Mouse (Mus musculus): ENCODE measurements at regions not wholly inside any gene's neighbourhood (a gene's known extent, or its start where the extent isn't known, plus 50 kb on each side); places are given as distances from the start of the nearest gene placed in this dataset.

DNA sequence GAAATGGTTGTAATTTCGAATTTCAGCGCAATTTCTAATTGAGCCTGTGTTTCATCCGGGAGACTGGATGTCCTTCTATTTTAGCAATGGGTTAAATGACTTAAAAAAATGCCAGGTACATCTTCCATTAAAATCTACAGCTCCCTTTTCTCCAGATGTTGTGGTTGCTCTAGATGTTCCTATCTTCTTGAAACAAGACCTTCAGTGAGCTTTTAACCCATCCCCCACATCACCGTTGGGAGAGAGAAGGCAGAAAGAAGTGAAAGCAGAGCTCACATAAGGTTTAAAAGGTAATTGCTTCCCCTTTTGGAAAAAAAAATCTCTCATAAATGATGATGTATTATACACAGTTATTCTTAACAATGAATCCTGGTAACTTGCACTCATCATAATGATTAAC is 135.9 kb downstream of the Gm4791 start:
- intact Hi-C loops (cut with DNase I) = no loop called here
- TF ChIP-seq CTCF (IDR thresholded peaks at IDR 0.05) = no peak
- Histone ChIP-seq H3K4me3 (no peak overlapping the region), H3K27ac (no peak overlapping the region)
- no peak for DNase-seq (ENCODE audit: extremely low spot score in 1 of 2, low spot score in 2 of 2)

DNA sequence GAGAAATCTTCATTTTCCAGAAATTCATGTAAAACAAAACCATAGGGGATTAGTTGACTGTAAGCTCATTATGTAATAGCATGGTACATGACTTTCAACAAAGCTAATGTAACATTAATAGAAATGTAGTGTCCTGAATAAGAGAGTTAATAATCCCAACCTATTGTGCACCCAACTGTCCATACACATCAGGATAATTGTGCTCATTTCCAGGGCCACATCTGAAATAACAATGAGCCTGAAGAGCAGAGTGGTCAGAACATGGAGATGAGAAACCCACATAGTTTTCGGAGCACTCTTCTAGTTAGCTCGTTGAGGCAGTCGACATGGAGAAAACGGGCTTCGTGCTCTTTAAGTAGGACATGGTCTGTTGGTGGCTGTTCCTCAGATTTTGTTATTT is 138.1 kb downstream of the Gm4791 start:
- intact Hi-C loops (cut with DNase I) = no loop called here
- DNase-seq (ENCODE audit: extremely low spot score in 1 of 2, low spot score in 2 of 2) = no peak
- no peak for TF ChIP-seq CTCF (IDR thresholded peaks at IDR 0.05)
- Histone ChIP-seq H3K4me3 (no peak overlapping the region), H3K27ac (no peak overlapping the region)

- intact Hi-C loops (cut with DNase I) = no loop called here
- TF ChIP-seq CTCF (IDR thresholded peaks at IDR 0.05) = no peak
- no peak overlapping the region for H3K4me3 ChIP-seq
- no peak overlapping the region for H3K27ac ChIP-seq
- no peak for DNase-seq (ENCODE audit: extremely low spot score in 1 of 2, low spot score in 2 of 2)
Observed at GRCm38 (mm10) chr9:47153471-47153870, 154.9 kb downstream of the Gm4791 start.

DNA sequence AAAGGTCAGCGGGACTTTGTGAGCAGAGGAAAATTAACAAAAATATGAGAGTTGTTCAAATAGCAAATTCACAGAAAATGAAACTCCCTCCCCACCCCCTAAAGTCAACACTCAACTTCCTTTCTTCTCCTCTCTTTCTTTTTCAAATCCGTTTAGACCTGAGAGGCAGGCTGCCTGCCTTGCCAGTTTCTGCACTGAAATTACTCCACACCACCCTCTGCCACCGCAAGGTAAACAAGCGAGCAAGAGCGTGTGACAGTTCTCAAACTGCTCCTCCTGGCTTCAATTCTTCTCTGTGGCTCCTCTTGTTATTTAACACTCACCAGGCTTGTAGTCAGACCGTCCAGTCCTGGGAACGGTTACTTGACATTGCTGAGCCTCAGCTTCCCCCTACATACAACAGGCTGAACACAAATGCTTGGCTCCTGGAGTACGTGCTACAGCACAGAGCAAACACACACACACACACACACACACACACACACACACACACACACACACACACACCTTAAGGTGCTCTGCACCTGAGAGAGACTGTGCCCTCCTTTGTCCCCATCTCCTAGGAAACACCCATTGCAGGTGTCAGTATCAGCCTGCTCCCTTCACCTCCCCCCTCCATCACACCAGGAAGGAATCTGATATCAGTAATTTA is 167.1 kb downstream of the Gm4791 start:
- H3K27ac ChIP-seq = no peak overlapping the region

DNA sequence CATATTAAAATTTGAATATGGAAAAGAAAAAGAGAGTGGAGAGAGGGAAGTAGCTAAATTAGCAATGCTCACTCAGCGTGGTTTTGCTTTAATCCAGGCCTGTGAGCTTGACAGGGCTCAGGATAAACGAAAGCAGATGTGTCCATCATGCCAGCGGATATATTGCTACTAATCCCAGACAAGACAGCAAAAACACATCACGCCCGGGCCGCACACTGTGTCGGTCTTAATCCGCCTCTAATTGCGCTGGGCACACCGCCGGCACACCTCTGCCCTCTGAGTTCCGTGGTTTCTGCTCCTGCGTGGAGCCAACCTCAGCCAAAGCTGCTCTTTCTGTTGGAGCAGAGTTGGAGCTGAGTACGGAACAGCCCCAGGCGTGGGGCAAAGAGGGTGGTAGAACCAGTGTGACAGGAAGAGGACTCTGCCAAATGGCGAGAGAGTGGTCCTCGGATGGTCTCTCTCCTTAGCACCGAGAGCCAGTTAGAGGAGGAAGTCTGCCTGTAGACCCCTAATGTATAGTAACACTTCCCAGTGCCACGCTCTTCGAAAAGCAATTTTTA is 169.2 kb downstream of the Gm4791 start:
- Histone ChIP-seq H3K4me3 (no peak overlapping the region), H3K27ac (no peak overlapping the region)
- DNase-seq (ENCODE audit: extremely low spot score in 1 of 2, low spot score in 2 of 2) = no peak
- TF ChIP-seq CTCF (IDR thresholded peaks at IDR 0.05) = no peak
- intact Hi-C loops (cut with DNase I) = no loop called here

More for the DNA sequence above, 167.1 kb downstream of the Gm4791 start:
- no peak overlapping the region for H3K4me3 ChIP-seq
- intact Hi-C loops (cut with DNase I) = no loop called here
- no peak for DNase-seq (ENCODE audit: extremely low spot score in 1 of 2, low spot score in 2 of 2)
- no peak for TF ChIP-seq CTCF (IDR thresholded peaks at IDR 0.05)

DNA sequence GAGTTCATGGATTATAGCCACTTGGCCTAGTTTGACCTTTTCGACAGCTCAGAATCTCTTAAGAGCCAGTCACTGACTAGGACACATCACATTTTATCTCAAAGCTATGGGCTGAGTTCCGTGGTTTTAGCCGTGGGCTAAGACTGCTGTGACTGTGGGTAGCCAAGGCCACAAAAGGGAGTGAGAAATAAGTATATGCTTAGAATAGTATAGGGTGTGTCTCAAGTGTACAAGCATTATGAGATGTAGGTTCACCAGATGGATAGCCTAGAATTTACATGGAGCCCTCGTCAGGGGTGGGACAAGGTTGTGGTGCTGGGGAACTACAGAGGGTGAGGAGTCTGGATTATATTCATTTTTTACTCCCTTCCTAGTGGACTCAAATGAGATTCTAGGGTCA is 177.5 kb downstream of the Gm4791 start:
- H3K4me3 ChIP-seq = no peak overlapping the region
- intact Hi-C loops (cut with DNase I) = no loop called here
- no peak for TF ChIP-seq CTCF (IDR thresholded peaks at IDR 0.05)
- no peak overlapping the region for H3K27ac ChIP-seq
- no peak for DNase-seq (ENCODE audit: extremely low spot score in 1 of 2, low spot score in 2 of 2)

DNA sequence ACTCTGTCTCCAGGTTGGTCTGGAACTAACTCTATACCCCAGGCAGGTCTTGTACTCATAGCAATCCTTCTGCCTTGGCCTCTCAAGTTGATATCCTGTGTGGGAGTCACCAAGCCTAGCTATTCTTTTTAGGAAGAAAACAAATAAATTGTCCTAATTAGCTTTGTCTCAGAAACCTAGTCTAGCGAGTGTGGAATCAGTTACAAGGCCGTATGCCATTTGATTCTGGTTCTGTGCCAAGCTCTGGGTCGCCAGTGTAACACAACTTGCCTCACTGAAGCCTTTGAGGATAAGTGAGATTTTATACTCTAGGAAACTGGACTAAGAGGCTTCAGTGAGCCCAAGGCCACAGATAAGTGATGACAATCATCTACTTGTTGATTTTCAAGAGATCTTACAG is 219.6 kb downstream of the Gm4791 start:
- H3K4me3 ChIP-seq = no peak overlapping the region
- no peak overlapping the region for H3K27ac ChIP-seq
- intact Hi-C loops (cut with DNase I) = no loop called here
- no peak for TF ChIP-seq CTCF (IDR thresholded peaks at IDR 0.05)
- no peak for DNase-seq (ENCODE audit: extremely low spot score in 1 of 2, low spot score in 2 of 2)

DNA sequence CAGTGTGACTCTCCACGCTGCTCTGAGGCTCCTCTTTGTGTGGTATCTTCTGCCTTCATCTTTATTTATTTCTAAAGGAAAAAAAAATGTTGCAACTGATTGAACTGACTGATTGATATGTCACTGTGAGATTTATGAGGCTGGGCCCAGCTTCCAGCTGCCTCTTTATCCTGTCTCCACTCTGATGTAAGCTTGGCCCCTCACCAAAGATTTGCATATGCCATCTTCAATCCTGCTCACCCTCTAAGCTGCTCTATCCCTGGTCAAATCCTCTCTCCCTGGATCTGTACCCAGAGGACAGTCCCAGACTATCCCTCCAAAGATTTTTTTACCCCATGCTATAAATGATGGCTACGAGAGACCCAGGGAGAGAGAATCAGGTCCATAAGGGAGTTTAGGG is 225.0 kb downstream of the Gm4791 start:
- no peak for TF ChIP-seq CTCF (IDR thresholded peaks at IDR 0.05)
- Histone ChIP-seq H3K4me3 (no peak overlapping the region), H3K27ac (no peak overlapping the region)
- no peak for DNase-seq (ENCODE audit: extremely low spot score in 1 of 2, low spot score in 2 of 2)
- intact Hi-C loops (cut with DNase I) = no loop called here

- H3K4me3 ChIP-seq = no peak overlapping the region
- intact Hi-C loops (cut with DNase I) = no loop called here
- no peak for DNase-seq (ENCODE audit: extremely low spot score in 1 of 2, low spot score in 2 of 2)
- TF ChIP-seq CTCF (IDR thresholded peaks at IDR 0.05) = no peak
- H3K27ac ChIP-seq = no peak overlapping the region
Observed at GRCm38 (mm10) chr9:47224249-47224648, 225.7 kb downstream of the Gm4791 start.

DNA sequence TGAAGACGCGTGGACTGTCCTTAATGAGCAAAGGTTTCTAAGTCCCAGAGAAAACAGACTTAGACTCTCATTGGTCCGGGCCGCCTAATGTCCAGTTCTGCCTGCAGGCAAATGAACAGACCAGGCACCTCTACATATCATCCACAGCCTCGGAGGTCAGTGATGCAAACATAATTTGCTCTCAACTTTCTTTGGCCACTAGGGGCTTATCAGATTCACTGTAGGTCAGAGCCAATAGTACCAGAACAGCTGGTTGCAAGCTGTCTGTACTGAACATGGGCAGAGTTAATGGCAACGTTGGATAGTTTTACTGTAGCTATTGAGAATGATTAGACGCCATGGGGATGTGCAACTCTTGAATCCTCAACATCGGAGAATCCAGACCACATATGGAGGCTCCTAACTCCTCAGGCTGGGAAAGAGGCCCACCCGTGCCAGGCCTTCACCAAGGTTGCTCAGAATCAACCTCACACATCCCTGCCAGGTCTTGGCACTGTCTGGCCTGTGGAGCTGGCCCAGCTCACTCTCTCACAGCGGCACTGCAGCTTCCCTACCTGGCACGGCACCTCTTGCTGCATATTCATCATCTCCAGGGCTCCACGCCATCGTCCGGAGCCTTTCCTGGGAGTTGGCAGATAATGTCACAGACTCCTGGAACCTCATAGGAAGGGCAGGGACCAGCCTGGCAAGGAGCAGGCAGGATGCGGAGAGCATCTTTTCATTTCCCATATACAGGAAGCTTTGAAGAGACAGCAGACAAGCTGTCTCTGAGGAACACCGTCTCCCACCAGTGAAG is 228.1 kb downstream of the Gm4791 start:
- DNase-seq (ENCODE audit: extremely low spot score in 1 of 2, low spot score in 2 of 2) = peak in 1 of 2 experiments; percentile 11
- no peak overlapping the region for H3K4me3 ChIP-seq
- H3K27ac ChIP-seq = no peak overlapping the region
- no peak; the same call in none of the 2 replicates for TF ChIP-seq CTCF (IDR thresholded peaks at IDR 0.05)
- intact Hi-C loops (cut with DNase I) = no loop called here

DNA sequence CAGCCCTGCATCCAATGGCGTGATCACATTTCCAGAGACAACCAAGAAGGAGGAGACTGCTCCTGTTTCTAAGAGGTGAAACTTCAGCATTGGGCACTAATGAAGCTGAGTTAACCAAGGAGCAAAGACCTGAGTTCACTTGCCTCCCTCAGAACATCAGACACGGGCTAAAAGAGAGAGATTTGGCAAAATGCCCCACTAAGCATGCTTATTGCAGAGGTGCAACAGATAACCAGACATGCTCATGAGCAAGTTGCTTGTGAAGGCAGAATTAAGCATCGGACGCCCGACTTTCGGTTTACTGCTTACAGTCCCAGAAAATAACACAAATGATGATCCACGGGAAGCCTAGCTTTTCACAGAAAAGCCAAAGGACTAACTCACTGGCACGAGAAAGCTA is 228.8 kb downstream of the Gm4791 start:
- Histone ChIP-seq H3K27ac (no peak overlapping the region), H3K4me3 (no peak overlapping the region)
- intact Hi-C loops (cut with DNase I) = no loop called here
- no peak for DNase-seq (ENCODE audit: extremely low spot score in 1 of 2, low spot score in 2 of 2)
- no peak for TF ChIP-seq CTCF (IDR thresholded peaks at IDR 0.05)

DNA sequence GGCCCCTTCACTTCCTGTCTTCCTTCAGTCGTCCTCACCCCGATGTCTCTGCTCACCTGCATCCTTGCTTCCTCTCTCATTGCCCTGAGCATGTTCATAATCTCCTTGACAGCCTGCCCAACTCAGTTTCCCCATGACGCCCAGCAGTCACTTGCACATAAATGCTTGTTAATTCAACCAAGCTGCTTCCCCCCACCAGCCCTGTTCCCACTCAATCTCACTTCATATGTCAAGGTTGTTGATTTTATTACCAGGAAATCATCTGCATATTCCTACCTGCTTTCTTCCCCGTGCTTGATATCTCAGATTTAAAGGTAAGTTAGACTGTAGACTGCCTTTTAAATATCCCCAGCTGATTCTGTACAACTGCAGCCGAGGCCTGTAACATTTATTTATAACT is 230.2 kb downstream of the Gm4791 start:
- Histone ChIP-seq H3K27ac (no peak overlapping the region), H3K4me3 (no peak overlapping the region)
- DNase-seq (ENCODE audit: extremely low spot score in 1 of 2, low spot score in 2 of 2) = no peak
- TF ChIP-seq CTCF (IDR thresholded peaks at IDR 0.05) = no peak
- intact Hi-C loops (cut with DNase I) = no loop called here

All from left cerebral cortex, adult 2 months (tissue).